Mouse (Mus musculus): ENCODE measurements around the gene Ctrl. TPM values are rescaled to one million over a fixed set of nuclear protein-coding genes. Genes with fewer than 3 reads are reported as not detected.
"Not testable (repeated sequence)": the region's sequence is repeated elsewhere in the genome, so short reads cannot be mapped to it uniquely, and the experiment has no call there.

The Ctrl gene
- polyA plus RNA-seq (2015; fragmentation: Nextera tagmentation; extraction: Ambion mirVana), result 2.8 and 4.0 TPM in 2 replicates

DNA sequence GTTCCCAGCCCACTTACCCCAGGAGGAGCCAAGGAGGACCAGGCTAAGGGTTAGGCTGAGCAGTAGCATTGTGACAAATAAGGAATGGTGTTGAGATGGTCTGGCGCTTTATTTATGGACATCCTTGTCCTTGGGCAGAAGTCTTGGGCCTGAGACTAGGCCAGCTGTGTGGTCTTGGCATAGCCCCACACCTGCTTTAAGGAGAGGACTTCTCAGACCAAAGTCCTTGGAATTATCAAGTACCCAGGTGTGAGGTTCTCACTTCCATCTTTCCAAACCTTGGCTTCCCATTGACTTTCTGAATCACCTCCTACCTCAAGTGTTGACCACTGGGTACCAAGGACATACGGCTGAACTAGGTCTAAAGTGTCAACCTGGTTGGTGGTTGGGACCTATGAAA lies at the start of gene Ctrl:
Ctrl (minus strand) TSS at position 101 of the 400 bp plus-strand sequence.
- 98% methylated on average over 2 of the region's 2 CpGs for WGBS
- no peaks in the 10 kb centered on the region for H3K9me3 ChIP-seq
- H3K4me3 ChIP-seq, result no peak within 1 kb of the TSS
- H3K9ac ChIP-seq, result peak within 1 kb of the TSS; percentile 43; the same call in 1 of the 2 replicates
- no peak within 1 kb of the TSS for H3K4me2 ChIP-seq
- H3K27ac ChIP-seq, result no peak within 1 kb of the TSS
- no peak for ATAC-seq (ENCODE audit: low FRiP score)
- H3K4me1 ChIP-seq (replicated peaks), result peaks cover 27% of the 10 kb centered on the region
- peaks cover 28% of the 10 kb centered on the region for H3K36me3 ChIP-seq
- H3K27me3 ChIP-seq, result no peaks in the 10 kb centered on the region

DNA sequence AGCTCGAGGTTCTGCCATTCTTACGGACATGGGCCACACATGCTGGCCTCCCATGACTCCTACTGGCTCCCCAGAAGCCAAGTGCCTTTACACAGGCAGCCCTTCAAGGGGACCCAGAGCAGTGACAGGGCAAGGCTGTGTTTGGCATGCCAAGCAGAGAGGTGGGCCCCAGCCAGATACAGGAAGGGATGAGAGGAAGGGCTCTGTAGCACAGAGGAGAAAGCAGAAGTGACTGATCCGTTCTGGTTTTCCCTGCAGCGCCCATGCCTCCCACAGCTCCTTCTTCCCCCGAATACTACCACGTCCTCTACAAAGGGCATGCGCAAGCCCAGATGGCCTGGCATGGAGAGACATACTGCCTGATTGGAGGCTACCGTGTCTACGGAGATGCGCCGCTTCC lies 49.7 kb upstream of the Ctrl start:
- 86% methylated on average over 10 of the region's 11 CpGs for WGBS
- H3K4me3 ChIP-seq; H3K36me3 ChIP-seq; H3K4me2 ChIP-seq; H3K9me3 ChIP-seq; H3K4me1 ChIP-seq (replicated peaks); H3K9ac ChIP-seq; ATAC-seq (ENCODE audit: low FRiP score); H3K27ac ChIP-seq; H3K27me3 ChIP-seq: not testable (repeated sequence)

DNA sequence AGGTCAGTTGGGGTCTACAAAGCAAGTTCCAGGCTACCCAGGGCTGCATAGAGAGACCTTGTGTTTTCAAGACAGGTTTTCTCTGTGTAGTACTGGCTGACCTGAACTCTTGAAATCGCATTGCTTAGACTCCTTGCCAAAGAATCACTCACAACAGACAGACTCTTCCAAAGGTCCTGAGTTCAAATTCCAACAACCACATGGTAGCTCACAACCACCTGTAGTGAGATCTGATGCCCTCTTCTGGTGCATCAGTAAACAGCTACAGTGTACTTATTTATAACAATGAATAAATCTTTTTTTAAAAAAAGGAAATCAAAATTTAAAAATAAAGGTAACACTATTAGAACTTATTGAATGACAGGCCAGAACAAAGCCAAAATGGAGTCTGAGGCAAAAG lies 47.5 kb upstream of the Ctrl start:
- Histone ChIP-seq H3K4me2 (no peak overlapping the region), H3K9ac (no peak overlapping the region), H3K27ac (no peak overlapping the region), H3K36me3 (no peaks in the 10 kb centered on the region), H3K27me3 (no peaks in the 10 kb centered on the region), H3K4me3 (no peak overlapping the region), H3K4me1 (replicated peaks) (no peaks in the 10 kb centered on the region), H3K9me3 (no peaks in the 10 kb centered on the region)
- WGBS, result 94% methylated on average over 1 of the region's 1 CpGs
- no peak for ATAC-seq (ENCODE audit: low FRiP score)

DNA sequence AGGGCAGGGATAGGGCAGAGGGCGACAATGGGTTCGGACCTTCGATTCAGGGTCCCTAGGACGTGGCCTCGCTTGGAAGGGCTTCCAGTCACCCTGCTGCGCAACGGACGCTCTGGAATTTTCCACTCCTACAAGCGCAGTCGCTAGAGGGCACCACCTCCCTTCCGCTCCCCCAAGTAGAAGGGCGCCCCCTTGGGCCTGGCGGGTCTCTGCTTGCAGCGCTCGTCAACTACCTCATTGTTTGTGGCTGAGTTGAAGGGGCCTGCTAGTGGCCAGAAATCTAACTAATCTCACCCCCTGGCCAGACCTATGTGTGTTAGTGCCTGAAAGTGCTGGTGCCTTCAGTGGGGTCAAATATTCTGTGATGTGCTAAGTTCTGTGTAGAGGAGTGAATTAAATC lies 45.7 kb upstream of the Ctrl start, which contains the start of gene Dpep3:
Dpep3 (minus strand) TSS at position 105 of the 400 bp plus-strand sequence.
- H3K36me3 ChIP-seq, result no peaks in the 10 kb centered on the region
- no peak for ATAC-seq (ENCODE audit: low FRiP score)

DNA sequence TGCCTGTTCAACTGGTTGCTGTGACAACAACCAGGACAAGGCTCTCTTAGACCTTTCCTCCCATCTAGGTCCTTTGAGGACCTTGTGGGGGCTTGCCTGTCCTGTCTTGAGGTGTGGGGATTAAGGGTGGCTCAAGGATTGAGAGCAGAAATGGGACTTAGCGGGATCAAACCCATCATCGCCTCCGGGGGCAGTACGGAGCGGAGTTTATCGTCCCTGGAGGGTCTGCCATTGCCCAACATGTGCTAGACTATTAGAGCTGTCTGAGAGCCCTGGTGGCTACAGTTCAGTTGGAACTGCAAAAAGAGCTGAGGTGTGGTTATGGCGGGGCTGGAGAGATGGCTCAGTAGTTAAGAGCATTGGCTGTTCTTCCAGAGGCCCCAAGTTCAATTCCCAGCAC lies 41.7 kb upstream of the Ctrl start:
- no peaks in the 10 kb centered on the region for H3K4me1 ChIP-seq (replicated peaks)

More for the DNA sequence above, 45.7 kb upstream of the Ctrl start, which contains the start of gene Dpep3:
- Histone ChIP-seq H3K27me3 (no peaks in the 10 kb centered on the region), H3K4me2 (no peak within 1 kb of the TSS), H3K9me3 (no peaks in the 10 kb centered on the region), H3K4me3 (no peak within 1 kb of the TSS), H3K27ac (no peak within 1 kb of the TSS), H3K9ac (no peak within 1 kb of the TSS), H3K4me1 (replicated peaks) (no peaks in the 10 kb centered on the region)
- 92% methylated on average over 15 of the region's 15 CpGs for WGBS

DNA sequence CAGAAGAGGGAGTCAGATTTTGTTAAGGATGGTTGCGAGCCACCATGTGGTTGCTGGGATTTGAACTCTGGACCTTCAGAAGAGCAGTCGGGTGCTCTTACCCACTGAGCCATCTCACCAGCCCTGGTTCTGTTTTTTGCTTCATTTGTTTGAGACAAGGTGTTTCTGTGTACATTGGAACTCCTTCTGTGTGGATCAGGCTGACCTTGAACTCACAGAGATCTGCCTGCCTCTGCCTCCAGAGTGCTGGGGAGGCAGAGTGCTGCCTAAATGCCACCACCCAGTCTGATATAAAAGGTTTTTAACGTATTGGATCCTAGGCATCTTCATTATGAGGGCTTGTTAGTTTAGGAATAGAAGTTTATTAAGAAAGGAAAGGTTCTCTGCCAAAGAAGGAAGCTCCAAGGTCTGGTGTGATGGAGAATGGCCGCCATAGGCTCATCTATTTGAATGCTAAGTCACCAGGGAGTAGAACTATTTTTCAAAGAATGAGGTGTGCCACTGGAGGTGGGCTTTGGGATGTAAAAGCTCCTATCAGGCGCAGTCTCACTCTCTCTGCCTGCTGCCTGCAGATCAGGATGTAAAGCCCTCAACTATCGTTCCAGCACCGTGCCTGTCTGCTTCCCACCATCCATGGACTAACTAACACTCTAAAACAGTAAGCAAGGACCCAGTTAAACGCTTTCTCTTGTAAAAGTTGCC lies 37.5 kb upstream of the Ctrl start:
- Histone ChIP-seq H3K4me1 (replicated peaks) (peaks cover 4% of the 10 kb centered on the region; the same call in 1 of the 2 replicates), H3K9me3 (no peaks in the 10 kb centered on the region), H3K4me3 (no peak overlapping the region), H3K36me3 (no peaks in the 10 kb centered on the region), H3K27ac (no peak overlapping the region), H3K4me2 (no peak overlapping the region), H3K9ac (no peak overlapping the region), H3K27me3 (peaks cover 21% of the 10 kb centered on the region)
- ATAC-seq (ENCODE audit: low FRiP score), result no peak
- WGBS, result 82% methylated on average over 8 of the region's 8 CpGs

More for the DNA sequence above, 41.7 kb upstream of the Ctrl start:
- Histone ChIP-seq H3K36me3 (no peaks in the 10 kb centered on the region), H3K4me2 (no peak overlapping the region), H3K9ac (no peak overlapping the region), H3K27me3 (no peaks in the 10 kb centered on the region), H3K9me3 (no peaks in the 10 kb centered on the region), H3K4me3 (no peak overlapping the region), H3K27ac (no peak overlapping the region)
- no peak for ATAC-seq (ENCODE audit: low FRiP score)
- 65% methylated on average over 7 of the region's 7 CpGs for WGBS

DNA sequence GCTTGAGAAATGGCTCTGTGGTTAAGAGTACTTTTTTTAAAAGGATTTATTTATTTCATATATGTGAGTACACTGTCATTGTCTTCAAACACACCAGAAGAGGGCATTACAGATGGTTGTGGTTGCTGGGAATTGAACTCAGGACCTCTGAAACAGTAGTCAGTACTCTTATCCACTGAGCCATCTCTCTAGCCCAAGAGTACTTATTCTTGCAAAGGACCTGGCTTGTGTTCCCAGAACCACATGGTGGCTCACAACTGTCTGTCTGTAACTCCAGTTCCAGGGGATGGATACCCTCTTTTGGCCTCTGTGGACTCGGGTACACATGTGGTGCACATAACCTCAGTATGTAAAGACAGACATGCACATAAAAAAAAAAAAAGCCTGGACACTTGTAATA lies 35.7 kb upstream of the Ctrl start:
- H3K27ac ChIP-seq, result no peak overlapping the region
- ATAC-seq (ENCODE audit: low FRiP score), result no peak
- no peak overlapping the region for H3K4me3 ChIP-seq
- H3K4me2 ChIP-seq, result no peak overlapping the region
- no peaks in the 10 kb centered on the region for H3K36me3 ChIP-seq
- H3K27me3 ChIP-seq, result peaks cover 39% of the 10 kb centered on the region
- H3K9me3 ChIP-seq, result no peaks in the 10 kb centered on the region
- WGBS, result 94% methylated on average over 1 of the region's 1 CpGs
- H3K9ac ChIP-seq, result no peak overlapping the region
- H3K4me1 ChIP-seq (replicated peaks), result peaks cover 12% of the 10 kb centered on the region

DNA sequence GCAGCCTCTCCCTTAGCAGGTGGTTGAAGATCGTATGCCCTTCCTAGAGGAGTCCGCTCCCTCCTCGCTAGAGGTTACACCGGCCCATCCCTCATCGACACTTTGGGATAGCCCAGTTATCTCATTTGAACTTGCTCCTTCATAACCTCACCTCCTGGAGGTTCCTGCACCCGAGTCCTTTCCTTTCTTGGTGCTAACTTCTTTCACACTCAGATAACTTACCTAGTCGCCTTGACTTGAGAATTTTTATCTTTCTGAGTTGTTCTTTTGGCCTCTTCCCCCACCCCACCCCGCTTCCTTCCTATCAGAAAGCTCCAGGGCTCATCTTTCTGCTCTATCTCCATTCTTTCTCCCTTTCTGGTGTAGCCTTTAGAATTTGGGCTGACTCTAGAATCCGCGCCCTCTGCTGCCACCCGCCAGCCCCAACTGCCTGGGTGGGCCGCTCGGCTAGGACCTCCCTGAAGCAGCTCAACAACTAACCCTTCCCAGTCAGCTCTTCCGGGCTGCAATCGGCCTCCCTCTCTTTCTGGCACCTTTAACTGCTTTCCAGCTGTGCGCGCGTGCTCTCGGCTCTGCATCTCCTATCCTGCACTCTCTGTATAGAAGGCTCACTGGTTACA lies 33.1 kb upstream of the Ctrl start:
- Histone ChIP-seq H3K4me1 (replicated peaks) (peaks cover 12% of the 10 kb centered on the region), H3K27ac (no peak overlapping the region), H3K36me3 (no peaks in the 10 kb centered on the region), H3K9me3 (no peaks in the 10 kb centered on the region), H3K27me3 (peaks cover 47% of the 10 kb centered on the region), H3K9ac (no peak overlapping the region), H3K4me3 (no peak overlapping the region), H3K4me2 (peak overlapping the region; percentile 16; the same call in 1 of the 2 replicates)
- WGBS, result 7% methylated on average over 19 of the region's 19 CpGs
- no peak for ATAC-seq (ENCODE audit: low FRiP score)

DNA sequence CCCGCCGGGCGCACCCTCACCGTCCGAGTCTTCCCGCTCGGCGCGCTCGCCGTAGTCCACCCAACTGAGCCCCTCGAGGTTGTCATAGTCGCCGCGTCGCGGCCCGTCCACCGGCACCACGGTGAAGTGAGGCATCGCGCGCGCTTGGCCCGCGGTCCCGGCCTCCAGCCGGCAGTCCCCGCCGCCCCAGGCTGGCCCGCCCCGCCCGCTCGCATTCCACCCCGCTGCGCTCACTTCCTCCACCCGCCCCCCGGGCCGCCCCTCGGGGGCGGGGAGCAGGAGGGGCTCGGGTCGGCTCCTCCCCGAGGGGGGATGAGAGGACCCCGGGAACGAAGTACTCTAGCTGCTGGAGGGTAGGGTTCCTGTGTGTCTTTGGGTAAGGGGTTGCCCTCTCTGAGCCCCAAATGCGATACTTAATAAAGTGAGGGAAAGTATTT lies 32.3 kb upstream of the Ctrl start, which contains the start of gene Slc12a4:
Slc12a4 (minus strand) TSS at position 193 of the 437 bp plus-strand sequence.
- Histone ChIP-seq H3K9me3 (no peaks in the 10 kb centered on the region), H3K9ac (peak within 1 kb of the TSS; percentile 69), H3K4me3 (peak within 1 kb of the TSS; percentile 48), H3K36me3 (no peaks in the 10 kb centered on the region), H3K27ac (no peak within 1 kb of the TSS), H3K27me3 (peaks cover 47% of the 10 kb centered on the region), H3K4me1 (replicated peaks) (peaks cover 12% of the 10 kb centered on the region), H3K4me2 (peak within 1 kb of the TSS; percentile 63)
- ATAC-seq (ENCODE audit: low FRiP score), result peak; percentile 75
- WGBS, result under 1% methylated on average over 40 of the region's 47 CpGs

DNA sequence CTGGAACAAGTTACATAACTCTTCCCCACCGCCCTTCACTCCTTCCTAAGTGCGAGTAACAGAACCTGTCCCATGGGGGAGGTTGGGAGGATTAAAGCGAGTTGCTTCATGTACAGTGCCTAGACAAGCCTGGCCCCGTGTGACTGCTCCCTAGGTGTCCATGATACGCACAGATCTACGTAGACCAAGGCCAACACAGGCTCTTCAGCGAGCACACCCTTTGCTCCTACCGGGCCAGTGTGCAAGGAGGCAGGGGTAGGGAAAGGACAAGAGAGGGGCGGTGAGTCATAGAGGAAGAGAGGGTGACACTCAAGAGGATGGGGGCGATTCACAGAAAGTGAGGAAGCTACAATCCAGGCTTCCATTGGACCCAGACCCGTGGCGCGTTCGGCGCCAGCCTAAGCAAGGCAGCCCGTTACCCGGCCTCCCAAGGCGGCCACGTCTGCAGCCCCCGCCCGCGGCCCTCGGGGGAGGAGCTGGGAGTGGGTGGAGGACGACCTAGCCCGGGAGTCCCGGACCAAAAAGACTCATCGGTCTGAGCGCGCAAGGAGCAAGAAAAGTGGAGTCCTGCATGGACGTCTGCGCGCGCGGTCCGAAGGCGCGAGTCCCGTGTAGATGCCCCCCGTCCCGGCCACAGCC lies 31.7 kb upstream of the Ctrl start:
- H3K36me3 ChIP-seq, result no peaks in the 10 kb centered on the region
- ATAC-seq (ENCODE audit: low FRiP score), result peak; percentile 66
- H3K4me1 ChIP-seq (replicated peaks), result peaks cover 12% of the 10 kb centered on the region
- H3K9me3 ChIP-seq, result no peaks in the 10 kb centered on the region
- peak overlapping the region; percentile 69 for H3K9ac ChIP-seq
- H3K27ac ChIP-seq, result no peak overlapping the region
- peaks cover 47% of the 10 kb centered on the region for H3K27me3 ChIP-seq
- peak overlapping the region; percentile 48 for H3K4me3 ChIP-seq
- peak overlapping the region; percentile 63 for H3K4me2 ChIP-seq
- 3% methylated on average over 36 of the region's 40 CpGs for WGBS

DNA sequence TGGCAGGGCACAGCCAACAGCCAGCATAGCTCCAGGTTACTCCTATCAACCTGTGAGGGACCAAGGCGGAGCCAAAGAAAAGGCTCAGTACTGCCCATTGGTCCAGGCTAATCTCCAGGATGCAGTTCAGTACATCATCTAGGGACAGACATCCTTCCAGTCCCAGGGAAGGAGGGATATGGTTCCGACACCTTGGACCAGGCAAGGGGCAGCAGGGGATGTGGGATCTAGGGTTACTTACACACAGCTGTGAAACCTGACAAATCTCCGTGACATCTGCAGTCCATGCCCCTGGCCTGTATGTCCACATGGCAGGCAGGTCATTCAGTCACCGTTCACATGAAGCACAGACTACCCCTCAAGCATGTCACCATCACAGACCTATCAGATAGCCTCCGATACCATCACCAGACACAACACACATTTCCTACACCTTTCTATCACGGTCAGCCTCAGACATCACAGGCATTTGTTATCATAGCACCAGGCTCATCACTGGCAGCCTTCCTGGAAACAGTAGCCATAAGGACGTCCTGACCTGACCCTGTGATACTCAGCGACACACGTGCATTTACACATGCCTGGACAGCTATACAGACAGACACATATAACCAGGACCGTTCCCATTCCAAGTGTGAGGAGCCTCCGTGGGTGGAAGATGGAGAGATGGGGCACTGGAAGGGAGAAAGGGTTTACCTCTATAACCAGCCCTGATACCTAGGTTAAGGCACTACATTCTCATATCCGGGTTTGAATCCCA lies 31.0 kb upstream of the Ctrl start:
- Histone ChIP-seq H3K9ac (no peak overlapping the region), H3K4me3 (peak overlapping the region; percentile 48), H3K36me3 (no peaks in the 10 kb centered on the region), H3K4me2 (peak overlapping the region; percentile 63), H3K9me3 (no peaks in the 10 kb centered on the region), H3K4me1 (replicated peaks) (peaks cover 12% of the 10 kb centered on the region), H3K27ac (no peak overlapping the region), H3K27me3 (peaks cover 47% of the 10 kb centered on the region)
- 75% methylated on average over 12 of the region's 12 CpGs for WGBS
- no peak for ATAC-seq (ENCODE audit: low FRiP score)

DNA sequence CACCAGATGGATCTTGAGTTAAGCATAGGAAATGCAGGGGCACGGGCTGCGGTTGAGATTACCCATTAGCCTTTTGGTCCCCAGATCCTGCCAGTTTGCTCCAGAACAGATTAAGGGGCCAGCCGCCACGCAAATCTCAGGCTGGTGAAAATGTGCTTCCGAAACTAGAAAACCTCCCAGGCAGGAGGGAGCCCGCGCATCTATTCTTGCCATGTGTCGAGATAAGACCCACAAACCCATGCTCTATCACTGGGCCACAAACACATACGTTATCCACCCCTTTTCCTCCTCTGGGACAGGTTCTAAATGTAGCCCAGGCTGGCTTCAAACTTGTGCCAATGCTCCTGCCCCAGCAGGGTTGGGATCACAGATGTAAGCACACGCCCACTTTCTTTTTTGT lies 27.9 kb upstream of the Ctrl start:
- ATAC-seq (ENCODE audit: low FRiP score), result no peak
- Histone ChIP-seq H3K9me3 (no peaks in the 10 kb centered on the region), H3K4me1 (replicated peaks) (peaks cover 11% of the 10 kb centered on the region), H3K4me3 (no peak overlapping the region), H3K36me3 (no peaks in the 10 kb centered on the region), H3K27me3 (peaks cover 30% of the 10 kb centered on the region), H3K4me2 (no peak overlapping the region), H3K27ac (no peak overlapping the region), H3K9ac (no peak overlapping the region)
- 89% methylated on average over 10 of the region's 10 CpGs for WGBS

Data from hindbrain, embryonic 13.5 days (tissue).